Mouse (Mus musculus) liver (tissue): Measurements from ENCODE around the gene D7Ertd443e.

Experiments
- DNase-seq: peaks from one replicate; pipeline ENCODE4 v3.0.0-alpha.2; 2020; ENCODE audit warnings: mixed read lengths

The D7Ertd443e gene

GRCm38 (mm10) chr7:134226231-134226630 is 159.2 kb downstream of the D7Ertd443e start:
- DNase-seq, result no peak

GRCm38 (mm10) chr7:134224741-134225612 is 160.5 kb downstream of the D7Ertd443e start:
- DNase-seq, result peak; percentile 43

- no peak for DNase-seq
Measured at GRCm38 (mm10) chr7:134224421-134224740, 161.1 kb downstream of the D7Ertd443e start.

- DNase-seq, result peak; percentile 71
Measured at GRCm38 (mm10) chr7:134223444-134224161, 161.9 kb downstream of the D7Ertd443e start.
